Mouse (Mus musculus): ENCODE data around the gene Hist3h2ba. TPM values are rescaled to one million over a fixed set of nuclear protein-coding genes. Genes with fewer than 3 reads are reported as not detected.

The Hist3h2ba gene
- polyA plus RNA-seq, 1 experiment from 2014 or later = 115 TPM

DNA sequence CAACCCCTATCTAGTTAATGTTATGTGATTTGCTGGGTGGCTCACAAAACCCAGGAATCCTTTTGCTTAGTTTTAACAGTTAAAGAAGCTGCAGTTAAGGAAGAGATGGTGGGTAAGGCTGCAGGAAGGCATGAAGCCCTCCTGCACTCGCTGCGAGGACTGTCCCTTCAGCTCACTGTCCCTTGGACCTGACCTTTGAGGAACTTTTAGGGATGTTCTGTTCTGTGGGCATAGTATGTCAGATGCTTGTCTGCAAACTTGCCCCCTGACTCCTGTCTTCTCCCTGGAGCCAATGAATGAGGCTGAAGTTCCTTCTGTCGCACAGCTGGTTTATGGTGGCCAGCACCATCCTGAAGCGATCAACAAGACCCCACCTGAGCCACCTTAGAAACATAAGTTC is 40.4 kb downstream of the Hist3h2ba start:
- H3K4me3 ChIP-seq = no peak overlapping the region
- no peak for DNase-seq (ENCODE audit: low spot score)
- H3K36me3 ChIP-seq = peaks cover 73% of the 10 kb centered on the region
- H3K27ac ChIP-seq = no peak overlapping the region
- 93% methylated on average over 4 of the region's 4 CpGs for WGBS
- H3K9me3 ChIP-seq = no peaks in the 10 kb centered on the region
- peaks cover 21% of the 10 kb centered on the region for H3K27me3 ChIP-seq (ENCODE audit: insufficient read depth, poor library complexity, severe bottlenecking)
- H3K4me1 ChIP-seq (replicated peaks) = peaks cover 4% of the 10 kb centered on the region

DNA sequence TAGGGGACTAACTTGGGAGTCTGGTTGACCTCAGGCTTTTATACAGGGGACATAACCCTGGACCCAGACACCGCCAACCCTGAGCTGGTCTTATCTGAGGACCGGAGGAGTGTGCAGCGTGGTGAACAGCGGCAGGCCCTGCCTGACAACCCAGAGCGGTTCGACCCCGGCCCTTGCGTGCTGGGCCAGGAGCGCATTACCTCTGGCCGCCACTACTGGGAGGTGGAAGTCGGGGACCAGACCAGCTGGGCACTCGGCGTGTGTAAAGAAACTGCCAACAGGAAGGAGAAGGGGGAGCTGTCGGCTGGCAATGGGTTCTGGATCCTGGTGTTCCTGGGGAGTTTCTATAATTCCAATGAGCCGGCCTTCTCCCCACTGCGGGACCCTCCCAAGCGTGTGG is 41.4 kb downstream of the Hist3h2ba start:
- Histone ChIP-seq H3K36me3 (peaks cover 63% of the 10 kb centered on the region), H3K27me3 (ENCODE audit: insufficient read depth, poor library complexity, severe bottlenecking) (peaks cover 30% of the 10 kb centered on the region), H3K4me3 (no peak overlapping the region), H3K27ac (no peak overlapping the region), H3K4me1 (replicated peaks) (peaks cover 14% of the 10 kb centered on the region), H3K9me3 (no peaks in the 10 kb centered on the region)
- DNase-seq (ENCODE audit: low spot score) = no peak
- WGBS = 90% methylated on average over 17 of the region's 17 CpGs

DNA sequence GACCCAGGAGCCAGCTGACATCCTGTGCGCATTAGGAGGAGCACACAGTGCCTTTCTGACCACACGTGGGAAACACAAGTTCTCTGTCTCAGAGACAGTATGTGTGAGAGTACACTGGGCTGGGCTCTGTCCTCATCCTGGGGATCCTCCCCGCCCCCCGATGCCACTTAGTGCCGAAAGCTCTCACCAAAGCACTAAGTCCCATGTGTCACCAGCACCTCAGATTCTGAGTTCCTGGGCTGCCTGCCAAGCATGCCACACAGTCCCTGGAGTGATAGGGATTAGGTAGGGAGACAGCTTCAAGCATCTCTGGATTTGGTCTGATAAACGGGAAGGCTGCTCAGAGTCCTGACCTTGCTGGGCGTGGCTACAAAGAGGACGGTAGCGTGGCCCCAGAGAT is 42.1 kb downstream of the Hist3h2ba start:
- peaks cover 37% of the 10 kb centered on the region for H3K27me3 ChIP-seq (ENCODE audit: insufficient read depth, poor library complexity, severe bottlenecking)

DNA sequence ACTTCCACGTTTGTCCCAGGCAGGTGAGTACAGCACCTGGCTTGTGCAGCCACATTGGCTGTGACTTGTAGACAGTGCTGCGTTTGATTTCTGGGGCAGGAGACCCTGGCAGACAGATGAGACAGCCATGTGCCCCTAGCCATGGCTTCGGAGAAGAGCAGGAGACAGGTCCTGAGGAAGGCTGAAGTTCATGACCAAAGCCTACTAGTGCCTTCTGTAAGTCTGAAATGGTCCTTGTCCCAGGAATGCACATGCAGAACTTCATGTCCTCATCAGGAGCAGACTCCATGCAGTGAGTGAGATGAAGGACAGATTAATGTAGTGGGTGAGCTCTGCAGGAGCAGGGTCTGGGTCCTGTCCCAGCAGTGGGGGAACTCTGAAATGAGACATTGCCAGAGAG is 43.2 kb downstream of the Hist3h2ba start:
- Histone ChIP-seq H3K9me3 (no peaks in the 10 kb centered on the region), H3K4me3 (no peak overlapping the region), H3K27me3 (ENCODE audit: insufficient read depth, poor library complexity, severe bottlenecking) (peaks cover 41% of the 10 kb centered on the region), H3K36me3 (peaks cover 45% of the 10 kb centered on the region), H3K4me1 (replicated peaks) (peaks cover 18% of the 10 kb centered on the region), H3K27ac (no peak overlapping the region)
- 83% methylated on average over 3 of the region's 3 CpGs for WGBS
- DNase-seq (ENCODE audit: low spot score) = no peak

More for the DNA sequence above, 42.1 kb downstream of the Hist3h2ba start:
- Histone ChIP-seq H3K36me3 (peaks cover 56% of the 10 kb centered on the region), H3K27ac (no peak overlapping the region), H3K9me3 (no peaks in the 10 kb centered on the region), H3K4me1 (replicated peaks) (peaks cover 16% of the 10 kb centered on the region), H3K4me3 (no peak overlapping the region)
- no peak for DNase-seq (ENCODE audit: low spot score)
- 89% methylated on average over 9 of the region's 9 CpGs for WGBS

DNA sequence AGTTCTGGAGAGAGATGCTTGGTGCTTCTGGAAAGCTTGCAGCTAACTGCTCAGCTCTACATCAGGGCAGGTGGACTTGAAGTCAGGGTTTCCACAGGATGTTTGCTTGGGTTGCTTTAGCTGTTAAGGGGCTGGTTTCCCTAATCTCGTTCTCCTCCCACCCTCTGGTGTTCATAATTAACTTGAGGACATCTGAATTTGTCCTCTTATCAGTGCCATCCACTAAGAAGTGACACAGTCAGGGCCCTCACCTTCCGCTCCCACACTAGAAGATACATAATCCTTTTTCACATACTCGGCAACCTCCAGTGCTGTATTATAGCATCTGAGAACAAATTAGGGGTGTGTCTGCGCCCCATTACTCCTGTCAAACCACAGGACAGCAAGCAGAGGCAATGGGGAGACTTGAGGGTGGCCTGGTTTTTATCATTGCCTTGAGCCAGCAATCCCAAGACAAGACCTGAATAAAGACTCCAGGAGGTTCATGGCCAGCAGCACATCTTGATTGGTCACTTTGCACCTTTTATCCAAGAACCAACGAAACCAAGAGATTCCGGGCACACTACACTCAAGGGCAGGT is 44.5 kb downstream of the Hist3h2ba start:
- 83% methylated on average over 6 of the region's 6 CpGs for WGBS
- Histone ChIP-seq H3K27me3 (ENCODE audit: insufficient read depth, poor library complexity, severe bottlenecking) (peaks cover 44% of the 10 kb centered on the region), H3K27ac (no peak overlapping the region), H3K4me1 (replicated peaks) (peaks cover 18% of the 10 kb centered on the region), H3K9me3 (no peaks in the 10 kb centered on the region), H3K36me3 (peaks cover 32% of the 10 kb centered on the region), H3K4me3 (no peak overlapping the region)
- DNase-seq (ENCODE audit: low spot score) = no peak

DNA sequence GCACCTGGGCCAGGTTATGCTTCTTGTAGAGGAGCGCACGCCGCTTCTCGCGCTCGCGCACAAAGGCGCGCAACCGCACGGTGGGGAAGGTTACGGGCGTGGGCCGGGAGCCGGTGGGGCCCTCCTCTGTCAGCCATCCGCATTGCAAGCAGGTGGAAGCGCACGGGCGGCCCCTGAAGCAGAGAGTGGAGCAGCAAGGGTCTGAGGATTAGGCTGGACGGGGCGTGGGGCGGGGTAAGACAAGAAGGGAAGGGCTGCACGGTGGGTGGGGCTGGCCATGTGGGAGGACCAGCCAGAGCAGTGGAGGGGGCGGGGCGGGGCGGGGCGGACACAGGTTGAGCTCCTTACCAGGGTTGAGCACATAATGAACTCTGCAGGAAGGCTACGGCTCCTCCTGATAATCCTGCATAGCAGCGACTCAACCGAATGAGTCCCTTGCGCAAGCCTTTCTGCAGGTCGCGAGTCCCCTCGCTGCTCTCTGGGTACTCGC is 45.7 kb downstream of the Hist3h2ba start:
- no peaks in the 10 kb centered on the region for H3K9me3 ChIP-seq
- peak overlapping the region; percentile 35; the same call in 1 of the 2 replicates for H3K27ac ChIP-seq
- 2% methylated on average over 35 of the region's 35 CpGs for WGBS
- H3K4me3 ChIP-seq = peak overlapping the region; percentile 52
- peak; percentile 64 for DNase-seq (ENCODE audit: low spot score)
- peaks cover 23% of the 10 kb centered on the region for H3K4me1 ChIP-seq (replicated peaks)
- H3K36me3 ChIP-seq = peaks cover 20% of the 10 kb centered on the region
- peaks cover 44% of the 10 kb centered on the region for H3K27me3 ChIP-seq (ENCODE audit: insufficient read depth, poor library complexity, severe bottlenecking)

DNA sequence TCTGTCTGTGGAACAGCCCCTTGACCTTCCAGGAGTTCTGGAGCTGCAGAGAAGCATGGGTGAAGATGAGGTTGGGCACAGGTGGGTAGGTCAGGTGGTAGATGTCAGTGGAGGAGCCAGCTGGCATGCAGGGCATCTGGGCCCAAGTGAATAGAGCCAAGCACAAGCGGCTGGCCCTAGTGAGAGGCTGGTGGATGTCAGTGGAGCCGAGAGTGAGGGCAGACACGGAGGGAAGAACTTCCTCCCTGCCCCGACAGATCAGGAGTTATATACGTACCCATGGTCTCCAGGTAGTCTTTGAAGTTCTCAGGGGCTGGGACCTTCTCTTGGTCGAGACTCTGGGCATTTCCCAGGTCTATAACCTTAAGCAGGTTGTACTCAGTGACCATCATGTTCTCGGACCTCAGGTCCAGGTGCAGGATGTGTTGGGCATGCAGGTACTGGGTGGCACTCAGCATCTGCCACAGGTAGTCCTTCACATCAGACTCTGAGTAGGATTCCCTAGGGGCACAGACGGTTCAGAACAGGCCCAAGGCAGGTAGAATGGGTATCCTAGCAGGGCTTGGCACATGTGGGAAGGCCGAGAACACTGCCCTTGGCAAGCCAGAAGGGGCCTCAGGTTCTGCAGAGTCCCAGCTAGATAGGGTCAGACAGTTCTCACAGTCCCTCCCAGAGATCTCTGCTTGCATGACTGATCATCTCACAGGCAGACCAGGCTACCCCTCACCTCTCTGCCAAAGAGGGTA is 46.5 kb downstream of the Hist3h2ba start:
- DNase-seq (ENCODE audit: low spot score) = no peak
- H3K9me3 ChIP-seq = no peaks in the 10 kb centered on the region
- no peak overlapping the region for H3K27ac ChIP-seq
- H3K36me3 ChIP-seq = peaks cover 12% of the 10 kb centered on the region
- peaks cover 48% of the 10 kb centered on the region for H3K27me3 ChIP-seq (ENCODE audit: insufficient read depth, poor library complexity, severe bottlenecking)
- 78% methylated on average over 9 of the region's 9 CpGs for WGBS
- peaks cover 23% of the 10 kb centered on the region for H3K4me1 ChIP-seq (replicated peaks)
- H3K4me3 ChIP-seq = peak overlapping the region; percentile 52

DNA sequence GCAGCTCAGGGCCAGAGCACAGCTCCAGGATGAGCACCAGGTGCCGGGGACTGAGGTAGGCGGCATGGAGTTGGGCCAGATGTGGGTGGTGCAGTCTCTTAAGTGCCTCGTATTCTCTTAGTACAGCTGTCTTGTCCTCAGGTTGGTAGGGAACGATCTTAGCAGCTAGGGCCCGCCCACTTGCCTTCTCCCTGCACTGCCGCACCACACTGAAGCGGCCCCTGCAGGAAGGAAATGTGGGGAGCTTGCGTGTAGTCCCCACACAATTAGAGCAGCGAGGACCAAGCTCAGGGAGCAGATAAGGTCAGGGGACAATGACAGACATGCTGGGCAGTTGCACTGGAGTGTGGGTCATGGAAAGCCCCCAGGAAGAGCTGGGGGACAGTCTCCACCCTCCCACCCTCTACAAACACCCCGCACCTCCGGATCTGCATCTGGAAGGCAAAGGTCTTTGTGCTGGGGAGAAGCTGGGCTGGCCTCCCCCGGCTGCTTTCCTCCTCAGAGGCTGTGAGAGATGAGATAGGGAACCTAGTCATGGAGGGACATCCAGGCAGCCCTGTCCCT is 47.2 kb downstream of the Hist3h2ba start:
- no peak overlapping the region for H3K4me3 ChIP-seq
- WGBS = 54% methylated on average over 12 of the region's 12 CpGs
- H3K9me3 ChIP-seq = no peaks in the 10 kb centered on the region
- H3K27ac ChIP-seq = no peak overlapping the region
- H3K4me1 ChIP-seq (replicated peaks) = peaks cover 23% of the 10 kb centered on the region
- H3K27me3 ChIP-seq (ENCODE audit: insufficient read depth, poor library complexity, severe bottlenecking) = peaks cover 50% of the 10 kb centered on the region
- DNase-seq (ENCODE audit: low spot score) = no peak
- H3K36me3 ChIP-seq = peaks cover 5% of the 10 kb centered on the region

DNA sequence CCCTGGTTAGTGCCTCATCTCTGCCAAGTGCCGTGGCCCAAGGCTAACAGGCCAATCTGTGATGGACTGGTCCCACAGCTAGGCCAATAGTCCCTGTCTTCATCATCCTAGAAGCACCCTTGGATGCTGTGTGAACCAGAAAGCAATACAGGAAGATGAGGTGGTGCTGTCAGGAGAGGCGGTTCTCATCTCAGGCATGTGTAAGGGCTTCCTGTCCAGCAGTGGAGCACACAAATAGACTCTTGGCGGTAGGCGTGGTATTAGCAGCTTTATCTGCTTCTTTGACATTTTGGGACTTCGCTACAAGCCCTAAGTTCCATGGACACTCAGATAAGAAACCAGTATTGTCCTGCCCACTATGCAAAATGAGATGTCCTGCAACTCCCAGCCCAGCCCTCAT is 48.8 kb downstream of the Hist3h2ba start:
- Histone ChIP-seq H3K27me3 (ENCODE audit: insufficient read depth, poor library complexity, severe bottlenecking) (peaks cover 46% of the 10 kb centered on the region), H3K36me3 (no peaks in the 10 kb centered on the region), H3K4me1 (replicated peaks) (peaks cover 23% of the 10 kb centered on the region), H3K9me3 (no peaks in the 10 kb centered on the region), H3K4me3 (no peak overlapping the region), H3K27ac (no peak overlapping the region)
- no peak for DNase-seq (ENCODE audit: low spot score)
- WGBS = 85% methylated on average over 5 of the region's 5 CpGs

Other genes starting within 250 kb of the Hist3h2ba start
- not detected in 2 replicates for gene Olfr319, start 249.8 kb upstream of the Hist3h2ba start, polyA plus RNA-seq (2016; fragmentation: Nextera tagmentation; extraction: Ambion mirVana)
- gene Olfr318, start 224.9 kb upstream of the Hist3h2ba start, polyA plus RNA-seq (2016; fragmentation: Nextera tagmentation; extraction: Ambion mirVana) = not detected in 2 replicates
- gene Olfr317, start 209.7 kb upstream of the Hist3h2ba start, polyA plus RNA-seq (2016; fragmentation: Nextera tagmentation; extraction: Ambion mirVana) = not detected in 2 replicates
- gene Olfr316, start 196.2 kb upstream of the Hist3h2ba start, polyA plus RNA-seq (2016; fragmentation: Nextera tagmentation; extraction: Ambion mirVana) = not detected in 2 replicates
- not detected in 2 replicates for gene Olfr315, start 175.7 kb upstream of the Hist3h2ba start, polyA plus RNA-seq (2016; fragmentation: Nextera tagmentation; extraction: Ambion mirVana)
- gene Olfr314, start 166.0 kb upstream of the Hist3h2ba start, polyA plus RNA-seq (2016; fragmentation: Nextera tagmentation; extraction: Ambion mirVana) = not detected in 2 replicates
- gene Fam183b, start 147.0 kb upstream of the Hist3h2ba start, polyA plus RNA-seq (2016; fragmentation: Nextera tagmentation; extraction: Ambion mirVana) = 8.4 and 19.1 TPM in 2 replicates
- gene Olfr313, start 133.9 kb upstream of the Hist3h2ba start, polyA plus RNA-seq (2016; fragmentation: Nextera tagmentation; extraction: Ambion mirVana) = not detected in 2 replicates
- gene Olfr312, start 119.7 kb upstream of the Hist3h2ba start, polyA plus RNA-seq (2016; fragmentation: Nextera tagmentation; extraction: Ambion mirVana) = not detected in 2 replicates
- not detected in 2 replicates for gene Olfr311, start 109.7 kb upstream of the Hist3h2ba start, polyA plus RNA-seq (2016; fragmentation: Nextera tagmentation; extraction: Ambion mirVana)
- 10.0 and 12.0 TPM in 2 replicates for gene Gm12258, start 101.8 kb upstream of the Hist3h2ba start, polyA plus RNA-seq (2016; fragmentation: Nextera tagmentation; extraction: Ambion mirVana)
- gene 2810021J22Rik, start 81.7 kb upstream of the Hist3h2ba start, polyA plus RNA-seq (2016; fragmentation: Nextera tagmentation; extraction: Ambion mirVana) = 11.3 and 12.4 TPM in 2 replicates
- 4.3 and 4.7 TPM in 2 replicates for gene Zfp39, start 44.7 kb upstream of the Hist3h2ba start, polyA plus RNA-seq (2016; fragmentation: Nextera tagmentation; extraction: Ambion mirVana)
- 0.05 TPM in 1 of 2 replicates, not detected in the other for gene Btnl10, start 31.0 kb upstream of the Hist3h2ba start, polyA plus RNA-seq (2016; fragmentation: Nextera tagmentation; extraction: Ambion mirVana)
- 297 and 381 TPM in 2 replicates for gene Rnf187, start 10.0 kb upstream of the Hist3h2ba start, polyA plus RNA-seq (2016; fragmentation: Nextera tagmentation; extraction: Ambion mirVana)
- gene Hist3h2a, start 5.8 kb downstream of the Hist3h2ba start, polyA plus RNA-seq (2016; fragmentation: Nextera tagmentation; extraction: Ambion mirVana) = 25.4 and 49.0 TPM in 2 replicates
- 0.41 and 0.85 TPM in 2 replicates for gene Trim17, start 5.8 kb downstream of the Hist3h2ba start, polyA plus RNA-seq (2016; fragmentation: Nextera tagmentation; extraction: Ambion mirVana)
- gene Trim11, start 29.2 kb downstream of the Hist3h2ba start, polyA plus RNA-seq (2016; fragmentation: Nextera tagmentation; extraction: Ambion mirVana) = 18.8 and 20.2 TPM in 2 replicates
- 0.15 TPM in 1 of 2 replicates, not detected in the other for gene Obscn, start 187.5 kb downstream of the Hist3h2ba start, polyA plus RNA-seq (2016; fragmentation: Nextera tagmentation; extraction: Ambion mirVana)
- gene Iba57, start 214.8 kb downstream of the Hist3h2ba start, polyA plus RNA-seq (2016; fragmentation: Nextera tagmentation; extraction: Ambion mirVana) = 4.8 and 7.1 TPM in 2 replicates
- 0.14 and 0.20 TPM in 2 replicates for gene Gjc2, start 234.3 kb downstream of the Hist3h2ba start, polyA plus RNA-seq (2016; fragmentation: Nextera tagmentation; extraction: Ambion mirVana)
- gene Guk1, start 243.3 kb downstream of the Hist3h2ba start, polyA plus RNA-seq (2016; fragmentation: Nextera tagmentation; extraction: Ambion mirVana) = 113 and 119 TPM in 2 replicates

All from hindbrain, embryonic 10.5 days (tissue).